Mouse (Mus musculus): ENCODE results near the gene Rin3. TPM values are rescaled to one million over a fixed set of nuclear protein-coding genes. Genes with fewer than 3 reads are reported as not detected.

Rin3 gene
- total and polyA plus RNA-seq, 3 experiments = 17.5 to 38.9 TPM; not detected in 1

GRCm38 (mm10) chr12:102391982-102392381, 109.1 kb downstream of the Rin3 start:
- Histone ChIP-seq H3K4me3 (ENCODE audit: control insufficient read depth in 1 of 2, insufficient read depth in 1 of 2, low read depth in 2 of 2, low read length in 2 of 2) (no peak overlapping the region), H3K27me3 (ENCODE audit: control insufficient read depth in 1 of 2, insufficient read depth in 2 of 2, low read length in 2 of 2) (no peaks in the 10 kb centered on the region), H3K79me2 (ENCODE audit: control insufficient read depth, insufficient read depth, low read length, poor library complexity) (no peaks in the 10 kb centered on the region), H3K9ac (ENCODE audit: control insufficient read depth, low read depth, low read length, poor library complexity, severe bottlenecking) (no peak overlapping the region), H3K36me3 (ENCODE audit: control insufficient read depth in 1 of 2, insufficient read depth in 2 of 2, low read length in 2 of 2) (peaks cover 0 to 2% of the 10 kb centered on the region in 2 experiments; a peak in 2 of 4 replicates), H3K4me1 (ENCODE audit: control insufficient read depth in 1 of 2, insufficient read depth in 2 of 2, low read length in 2 of 2) (no peaks in the 10 kb centered on the region), H3K9me3 (replicated peaks; ENCODE audit: insufficient read depth, low read length) (no peaks in the 10 kb centered on the region), H3K27ac (ENCODE audit: control insufficient read depth, low read depth, low read length) (no peak overlapping the region)
- peak; percentile 83 for TF ChIP-seq ZC3H11A (IDR thresholded peaks at IDR 0.05; ENCODE audit: low read depth, low read length)
- TF ChIP-seq USF1 (IDR thresholded peaks at IDR 0.05; ENCODE audit: low read depth, low read length) = no peak
- no peak for TF ChIP-seq MYC (IDR thresholded peaks at IDR 0.05; ENCODE audit: low read depth, low read length)
- no peak for TF ChIP-seq MXI1 (IDR thresholded peaks at IDR 0.05; ENCODE audit: low read depth, low read length)
- no peak for TF ChIP-seq CHD2 (IDR thresholded peaks at IDR 0.05; ENCODE audit: low read length)
- TF ChIP-seq EP300 (IDR thresholded peaks at IDR 0.05; ENCODE audit: low read depth in 1 of 2, low read length in 2 of 2) = no peak
- no peak for TF ChIP-seq MYB (IDR thresholded peaks at IDR 0.05; ENCODE audit: low read depth, low read length)
- TF ChIP-seq CTCF (IDR thresholded peaks at IDR 0.05 in 2 of 3, conservative IDR thresholded peaks at IDR 0.05 in 1 of 3; ENCODE audit: control insufficient read depth in 1 of 3, insufficient read depth in 1 of 3, low read depth in 2 of 3, low read length in 3 of 3, poor library complexity in 1 of 3, severe bottlenecking in 1 of 3) = peak; percentile 66 to 89 (median 79)
- TF ChIP-seq KAT2A (conservative IDR thresholded peaks at IDR 0.05; ENCODE audit: low read depth, low read length) = no peak
- no peak for TF ChIP-seq GATA1 (IDR thresholded peaks at IDR 0.05; ENCODE audit: low read depth, low read length)
- TF ChIP-seq ETS1 (IDR thresholded peaks at IDR 0.05; ENCODE audit: low read depth, low read length) = no peak
- TF ChIP-seq RAD21 (IDR thresholded peaks at IDR 0.05; ENCODE audit: low read depth, low read length) = peak; percentile 76
- TF ChIP-seq MAFK (IDR thresholded peaks at IDR 0.05; ENCODE audit: borderline replicate concordance, low read depth, low read length) = no peak
- TF ChIP-seq NELFE (IDR thresholded peaks at IDR 0.05; ENCODE audit: low read depth, low read length) = no peak
- TF ChIP-seq POLR2AphosphoS2 (IDR thresholded peaks at IDR 0.05; ENCODE audit: low read length) = peak; percentile 77
- TF ChIP-seq TAL1 (IDR thresholded peaks at IDR 0.05; ENCODE audit: low read length) = no peak
- no peak for TF ChIP-seq TBP (IDR thresholded peaks at IDR 0.05; ENCODE audit: low read depth, low read length)
- TF ChIP-seq BHLHE40 (IDR thresholded peaks at IDR 0.05; ENCODE audit: borderline replicate concordance, low read depth, low read length) = no peak
- no peak for TF ChIP-seq ZKSCAN1 (IDR thresholded peaks at IDR 0.05; ENCODE audit: low read depth, low read length)
- no peak for TF ChIP-seq RCOR1 (IDR thresholded peaks at IDR 0.05; ENCODE audit: low read depth, low read length)
- peak; percentile 93 for TF ChIP-seq SMC3 (IDR thresholded peaks at IDR 0.05; ENCODE audit: low read depth, low read length)
- TF ChIP-seq E2F4 (IDR thresholded peaks at IDR 0.05; ENCODE audit: borderline replicate concordance, low read depth, low read length) = no peak
- TF ChIP-seq SIN3A (IDR thresholded peaks at IDR 0.05; ENCODE audit: low read length) = no peak
- peak; percentile 72 for DNase-seq (ENCODE audit: low read depth, low spot score)

- no peaks in the 10 kb centered on the region for H3K4me1 ChIP-seq (ENCODE audit: control insufficient read depth in 1 of 2, insufficient read depth in 2 of 2, low read length in 2 of 2)
- no peak for TF ChIP-seq NRF1 (IDR thresholded peaks at IDR 0.05; ENCODE audit: insufficient read depth, low read depth, low read length, poor library complexity, severe bottlenecking)
- no peak for TF ChIP-seq ZMIZ1 (IDR thresholded peaks at IDR 0.05; ENCODE audit: low read depth, low read length)
- TF ChIP-seq GABPA (IDR thresholded peaks at IDR 0.05; ENCODE audit: low read depth, low read length) = no peak
- no peak for TF ChIP-seq ZNF384 (IDR thresholded peaks at IDR 0.05; ENCODE audit: low read depth, low read length)
- no peak for TF ChIP-seq CHD1 (IDR thresholded peaks at IDR 0.05; ENCODE audit: low read depth, low read length)
- no peak for TF ChIP-seq SMC3 (IDR thresholded peaks at IDR 0.05; ENCODE audit: low read depth, low read length)
- no peak for TF ChIP-seq SIN3A (IDR thresholded peaks at IDR 0.05; ENCODE audit: low read length)
- no peak for TF ChIP-seq TAL1 (IDR thresholded peaks at IDR 0.05; ENCODE audit: low read length)
- no peak for TF ChIP-seq ETS1 (IDR thresholded peaks at IDR 0.05; ENCODE audit: low read depth, low read length)
- TF ChIP-seq RAD21 (IDR thresholded peaks at IDR 0.05; ENCODE audit: low read depth, low read length) = no peak
- TF ChIP-seq USF2 (IDR thresholded peaks at IDR 0.05; ENCODE audit: borderline replicate concordance in 1 of 2, insufficient read depth in 1 of 2, low read depth in 1 of 2, low read length in 2 of 2) = no peak
- TF ChIP-seq POLR2AphosphoS2 (IDR thresholded peaks at IDR 0.05; ENCODE audit: low read length) = no peak
- no peak for TF ChIP-seq POLR2AphosphoS5 (IDR thresholded peaks at IDR 0.05; ENCODE audit: borderline replicate concordance, low read depth, low read length)
- no peak for TF ChIP-seq BHLHE40 (IDR thresholded peaks at IDR 0.05; ENCODE audit: borderline replicate concordance, low read depth, low read length)
- TF ChIP-seq TCF12 (IDR thresholded peaks at IDR 0.05; ENCODE audit: low read depth, low read length) = no peak
- TF ChIP-seq MAZ (IDR thresholded peaks at IDR 0.05; ENCODE audit: low read depth, low read length) = no peak
- TF ChIP-seq CHD2 (IDR thresholded peaks at IDR 0.05; ENCODE audit: low read length) = no peak
Observed at GRCm38 (mm10) chr12:102394496-102394895, 111.6 kb downstream of the Rin3 start.

More at GRCm38 (mm10) chr12:102394496-102394895, 111.6 kb downstream of the Rin3 start:
- Histone ChIP-seq H3K27me3 (ENCODE audit: control insufficient read depth in 1 of 2, insufficient read depth in 2 of 2, low read length in 2 of 2) (no peaks in the 10 kb centered on the region), H3K4me3 (ENCODE audit: control insufficient read depth in 1 of 2, insufficient read depth in 1 of 2, low read depth in 2 of 2, low read length in 2 of 2) (no peak overlapping the region), H3K27ac (ENCODE audit: control insufficient read depth, low read depth, low read length) (no peak overlapping the region), H3K79me2 (ENCODE audit: control insufficient read depth, insufficient read depth, low read length, poor library complexity) (no peaks in the 10 kb centered on the region), H3K9ac (ENCODE audit: control insufficient read depth, low read depth, low read length, poor library complexity, severe bottlenecking) (no peak overlapping the region), H3K36me3 (ENCODE audit: control insufficient read depth in 1 of 2, insufficient read depth in 2 of 2, low read length in 2 of 2) (peaks cover 0 to 2% of the 10 kb centered on the region in 2 experiments; a peak in 2 of 4 replicates), H3K9me3 (replicated peaks; ENCODE audit: insufficient read depth, low read length) (no peaks in the 10 kb centered on the region)
- no peak for DNase-seq (ENCODE audit: low read depth, low spot score)

Data from MEL (cell line).